8 mouse cellular contexts compared by ENCODE assay signal in genomic region chr11:101695906-101696661, GRCm38 (mm10). TPM values are rescaled to one million over a fixed set of nuclear protein-coding genes. Genes with fewer than 3 reads are reported as not detected.
DNase-seq lines count a peak whose midpoint lies in the region; ATAC-seq lines count a peak whose summit lies in the region.

No protein-coding gene starts in this region.

- peaks cover 26% of the 10 kb centered on the region for H3K4me1 ChIP-seq in stomach, embryonic 15.5 days

- DNase-seq in frontal cortex, postnatal 25 days (ENCODE audit: low spot score in 2 of 2): no peak
- DNase-seq in R1 (ENCODE audit: low read depth, low spot score): peak; percentile 79
- peak; percentile 27 for DNase-seq in forelimb bud, embryonic 11.5 days (ENCODE audit: low read depth, low spot score)
- peak; percentile 42 to 46 for DNase-seq in left cerebral cortex, postnatal 14 days (ENCODE audit: low spot score in 2 of 2)
- DNase-seq in cerebellum, adult 11-12 months: no peak

- H3K27me3 ChIP-seq in stomach, embryonic 15.5 days (replicated peaks): no peaks in the 10 kb centered on the region

- peak overlapping the region; percentile 57 for H3K4me2 ChIP-seq in stomach, embryonic 15.5 days

- H3K27ac ChIP-seq in stomach, embryonic 15.5 days: peak overlapping the region; percentile 80

- peak; percentile 65; the same call in 1 of the 2 replicates for ATAC-seq in frontal cortex, adult (ENCODE audit: low TSS enrichment)
- ATAC-seq in megakaryocyte-erythroid progenitor cell, adult 5-6 weeks (replicated peaks; ENCODE audit: low FRiP score, low TSS enrichment, poor library complexity, severe bottlenecking): 0 out of 2 replicates have a peak, but pooled peaks have one; percentile 30
- 0 out of 2 replicates have a peak, but pooled peaks have one; percentile 47 for ATAC-seq in stomach, embryonic 15.5 days (ENCODE audit: insufficient read depth, low FRiP score, low read depth)

- intact Hi-C loops in left cerebral cortex, postnatal 14 days (cut with DNase I): loop anchor here (5.0 kb wide), 1 partner anchor 36 kb away; the partner anchor contains the start of gene Dhx8

- H3K9ac ChIP-seq in stomach, embryonic 15.5 days: no peak overlapping the region

- no peaks in the 10 kb centered on the region for H3K36me3 ChIP-seq in stomach, embryonic 15.5 days

- H3K4me3 ChIP-seq in stomach, embryonic 15.5 days (replicated peaks): peak overlapping the region; percentile 25

- no peaks in the 10 kb centered on the region for H3K9me3 ChIP-seq in stomach, embryonic 15.5 days

- 3% methylated on average over 20 of the region's 20 CpGs for WGBS in stomach, embryonic 15.5 days

RNA-seq across cellular contexts. Expression of gene Arl4d, which starts 30.7 kb away (rescaled TPM):
- total RNA-seq in left cerebral cortex, postnatal 14 days (2021): 10 to 100 TPM; 23.2 to 39.8 TPM
- 0.22 TPM in 1 of 2 replicates, not detected in the other for total RNA-seq in megakaryocyte-erythroid progenitor cell, adult 5-6 weeks (2014; fragmentation: Nextera tagmentation)
- 5.8 TPM in 1 of 2 replicates, not detected in the other for total RNA-seq in megakaryocyte-erythroid progenitor cell, adult 5-6 weeks (2017)
- polyA plus RNA-seq in stomach, embryonic 15.5 days (2015; fragmentation: Nextera tagmentation; extraction: Ambion mirVana): 7.6 and 7.7 TPM in 2 replicates

RNA-seq across cellular contexts. Expression of gene Dhx8, which starts 36.6 kb away (rescaled TPM):
- total RNA-seq in left cerebral cortex, postnatal 14 days (2021): 10 to 100 TPM; 34.6 to 34.9 TPM
- total RNA-seq in megakaryocyte-erythroid progenitor cell, adult 5-6 weeks (2014; fragmentation: Nextera tagmentation): 31.5 and 41.1 TPM in 2 replicates
- total RNA-seq in megakaryocyte-erythroid progenitor cell, adult 5-6 weeks (2017): 26.8 and 49.1 TPM in 2 replicates
- polyA plus RNA-seq in stomach, embryonic 15.5 days (2015; fragmentation: Nextera tagmentation; extraction: Ambion mirVana): 27.4 and 28.1 TPM in 2 replicates

Comparison
In these comparisons a context has a peak if more than half of its experiments do, and no peak if none do; other contexts are left out.
1. DNase-seq: peak in R1 (single experiment), forelimb bud, embryonic 11.5 days (single experiment) and left cerebral cortex, postnatal 14 days (2 of 2); none in frontal cortex, postnatal 25 days (0 of 2) and cerebellum, adult 11-12 months (single experiment).
2. Peak in every context shown above with its lines, with median percentiles within 50 percentile points of each other: ATAC-seq.